Mouse (Mus musculus) forebrain, embryonic 13.5 days (tissue): ENCODE measurements around the gene Prss58. TPM values are rescaled to one million over a fixed set of nuclear protein-coding genes. Genes with fewer than 3 reads are reported as not detected.

Source experiments
- ATAC-seq: fragments of 200-750 bp; cut with Nextera tagmentation; 2 replicates; pipeline ENCODE4 v1.8.0; 2017
- H3K27ac ChIP-seq: fragments of 300-500 bp; sonication (generic); 2 replicates; pipeline ENCODE4 v1.5.1; 2015; ENCODE audit warnings: inconsistent platforms, mild to moderate bottlenecking, moderate library complexity
- H3K27me3 ChIP-seq: fragments of 300-500 bp; sonication (generic); 2 replicates; pipeline ENCODE4 v1.6.1; 2015; ENCODE audit warnings: mild to moderate bottlenecking, inconsistent platforms
- H3K36me3 ChIP-seq: fragments of 300-500 bp; sonication (generic); 2 replicates; pipeline ENCODE4 v1.6.1; 2015; ENCODE audit warnings: mild to moderate bottlenecking, inconsistent platforms; ENCODE audit not compliant: poor library complexity, severe bottlenecking
- H3K4me1 ChIP-seq: fragments of 300-500 bp; sonication (generic); 2 replicates; pipeline ENCODE4 v1.6.1; 2015; ENCODE audit warnings: inconsistent platforms
- H3K4me2 ChIP-seq: fragments of 300-500 bp; sonication (generic); 2 replicates; pipeline ENCODE4 v1.6.1; 2015; ENCODE audit warnings: inconsistent platforms, mild to moderate bottlenecking, moderate library complexity
- H3K4me3 ChIP-seq: fragments of 300-500 bp; sonication (generic); 2 replicates; pipeline ENCODE4 v1.5.1; 2015; ENCODE audit warnings: mild to moderate bottlenecking, inconsistent platforms
- H3K9ac ChIP-seq: fragments of 300-500 bp; sonication (generic); 2 replicates; pipeline ENCODE4 v1.6.1; 2015; ENCODE audit warnings: mild to moderate bottlenecking, inconsistent platforms
- H3K9me3 ChIP-seq: fragments of 300-500 bp; sonication (generic); replicated peaks from 2 replicates; pipeline ENCODE4 v1.6.1; 2016; ENCODE audit warnings: inconsistent platforms
- WGBS: fragments of 180-500 bp; shearing (Covaris S2); methylation state at CpG from one replicate; pipeline ENCODE4 v1.1.7; 2015; 5-methylcytosine and 5-hydroxymethylcytosine counted together
- polyA plus RNA-seq: library from polyadenylated mRNA; unstranded; fragments of >200 nt; fragmentation: Nextera tagmentation; extraction: Ambion mirVana; gene quantifications from 2 replicates; pipeline ENCODE4 v1.2.1, GENCODE M21; 2015

Gene Prss58
- not detected in 2 replicates for polyA plus RNA-seq

DNA sequence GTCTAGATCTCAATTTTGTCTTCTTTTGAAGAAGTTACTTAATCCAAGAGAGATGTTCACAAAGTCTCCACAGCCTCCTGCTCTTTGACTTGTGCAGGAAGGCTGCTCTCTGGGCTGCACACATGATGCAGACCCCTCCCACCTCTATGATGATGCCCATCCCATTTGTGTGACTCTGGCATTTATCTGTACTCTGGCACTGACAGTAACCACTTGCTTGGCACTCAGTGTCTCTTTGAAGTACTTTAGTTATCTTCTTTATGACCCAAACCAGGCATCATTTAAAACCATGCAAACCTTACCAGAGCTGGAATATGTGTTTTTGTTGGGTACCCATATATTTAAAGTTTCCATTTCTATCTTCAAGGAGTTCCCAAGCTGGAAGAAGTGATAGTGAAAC lies at the start of gene Prss58:
Gene Prss58, minus strand, starts transcription at position 101 of the 400 bp plus-strand sequence.
- no peak within 1 kb of the TSS for H3K9ac ChIP-seq
- no peak within 1 kb of the TSS for H3K4me3 ChIP-seq
- H3K4me1 ChIP-seq: no peaks in the 10 kb centered on the region
- no peaks in the 10 kb centered on the region for H3K36me3 ChIP-seq
- no peak for ATAC-seq
- H3K4me2 ChIP-seq: no peak within 1 kb of the TSS
- H3K27me3 ChIP-seq: no peaks in the 10 kb centered on the region
- H3K9me3 ChIP-seq: no peaks in the 10 kb centered on the region
- no peak within 1 kb of the TSS for H3K27ac ChIP-seq

- no peak for ATAC-seq
- H3K27ac ChIP-seq: no peak within 1 kb of the TSS
- H3K4me3 ChIP-seq: no peak within 1 kb of the TSS
- no peaks in the 10 kb centered on the region for H3K36me3 ChIP-seq
- H3K27me3 ChIP-seq: no peaks in the 10 kb centered on the region
- no peaks in the 10 kb centered on the region for H3K4me1 ChIP-seq
- no peak within 1 kb of the TSS for H3K9ac ChIP-seq
- no peak within 1 kb of the TSS for H3K4me2 ChIP-seq
- H3K9me3 ChIP-seq: no peaks in the 10 kb centered on the region
- 91% methylated on average over 10 of the region's 10 CpGs for WGBS
These were observed 40.3 kb upstream of the Prss58 start, which contains the start of gene 1700074P13Rik for GRCm38 (mm10) chr6:40940457-40940856. TSS of gene 1700074P13Rik (minus strand) at chr6:40940557.

- H3K4me3 ChIP-seq: no peak overlapping the region
- H3K27ac ChIP-seq: no peak overlapping the region
- WGBS: 81% methylated on average over 4 of the region's 4 CpGs
- no peaks in the 10 kb centered on the region for H3K9me3 ChIP-seq
- no peaks in the 10 kb centered on the region for H3K36me3 ChIP-seq
- H3K4me2 ChIP-seq: no peak overlapping the region
- H3K27me3 ChIP-seq: no peaks in the 10 kb centered on the region
- H3K4me1 ChIP-seq: no peaks in the 10 kb centered on the region
- no peak for ATAC-seq
- no peak overlapping the region for H3K9ac ChIP-seq
These were observed 19.8 kb upstream of the Prss58 start for GRCm38 (mm10) chr6:40919954-40920353.

GRCm38 (mm10) chr6:40894716-40895115 lies 5.5 kb downstream of the Prss58 start:
- H3K27me3 ChIP-seq: no peaks in the 10 kb centered on the region
- H3K4me2 ChIP-seq: no peak overlapping the region
- no peaks in the 10 kb centered on the region for H3K9me3 ChIP-seq
- WGBS: 80% methylated on average over 1 of the region's 1 CpGs
- H3K4me1 ChIP-seq: no peaks in the 10 kb centered on the region
- no peaks in the 10 kb centered on the region for H3K36me3 ChIP-seq
- H3K4me3 ChIP-seq: no peak overlapping the region
- no peak overlapping the region for H3K27ac ChIP-seq
- no peak overlapping the region for H3K9ac ChIP-seq
- ATAC-seq: no peak

DNA sequence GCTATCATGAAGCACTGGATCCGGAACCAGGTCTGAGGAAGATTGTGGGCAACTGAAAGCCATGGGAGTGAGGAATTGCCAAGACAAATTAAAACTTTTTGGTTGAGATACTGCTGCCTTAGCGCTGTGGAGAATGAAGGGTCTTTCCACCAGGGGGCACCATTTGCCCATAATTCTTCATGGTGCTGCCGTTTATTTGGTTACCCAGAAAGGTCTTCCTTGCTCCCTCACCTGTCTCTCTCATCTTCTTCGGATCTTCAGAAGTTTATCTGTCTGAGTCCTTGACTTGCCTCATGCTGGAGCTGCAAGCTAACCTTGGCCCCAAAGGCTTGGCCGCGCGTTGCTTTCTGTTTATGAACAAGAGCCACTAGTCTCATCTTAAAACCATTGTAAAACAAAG lies 6.6 kb downstream of the Prss58 start:
- Histone ChIP-seq H3K9ac (no peak overlapping the region), H3K27ac (no peak overlapping the region), H3K4me2 (no peak overlapping the region), H3K9me3 (no peaks in the 10 kb centered on the region), H3K4me1 (no peaks in the 10 kb centered on the region), H3K36me3 (no peaks in the 10 kb centered on the region), H3K4me3 (no peak overlapping the region), H3K27me3 (no peaks in the 10 kb centered on the region)
- ATAC-seq: no peak
- WGBS: 47% methylated on average over 7 of the region's 7 CpGs

DNA sequence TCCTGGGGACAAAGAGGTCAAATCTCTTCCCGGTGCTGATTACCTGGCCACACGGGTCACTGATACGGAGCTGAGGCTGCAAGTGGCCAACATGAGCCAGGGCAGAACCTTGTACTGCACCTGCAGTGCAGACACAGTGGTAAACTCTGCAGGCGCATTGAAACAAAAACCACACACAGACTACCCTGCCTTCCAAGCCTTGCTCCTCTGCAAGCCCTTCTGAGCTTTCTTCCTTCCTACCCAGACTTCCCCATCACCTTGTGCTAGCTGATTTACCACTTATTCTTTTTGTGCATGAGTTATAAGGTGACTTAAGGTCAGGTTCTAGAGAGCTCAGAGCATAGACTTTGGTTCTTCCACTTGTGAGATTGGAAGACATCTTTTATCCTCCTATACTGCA lies 8.4 kb downstream of the Prss58 start:
- H3K9ac ChIP-seq: no peak overlapping the region
- H3K36me3 ChIP-seq: no peaks in the 10 kb centered on the region
- no peak for ATAC-seq
- WGBS: 81% methylated on average over 4 of the region's 4 CpGs
- H3K9me3 ChIP-seq: no peaks in the 10 kb centered on the region
- no peaks in the 10 kb centered on the region for H3K4me1 ChIP-seq
- no peak overlapping the region for H3K27ac ChIP-seq
- H3K4me3 ChIP-seq: no peak overlapping the region
- no peaks in the 10 kb centered on the region for H3K27me3 ChIP-seq
- H3K4me2 ChIP-seq: no peak overlapping the region

DNA sequence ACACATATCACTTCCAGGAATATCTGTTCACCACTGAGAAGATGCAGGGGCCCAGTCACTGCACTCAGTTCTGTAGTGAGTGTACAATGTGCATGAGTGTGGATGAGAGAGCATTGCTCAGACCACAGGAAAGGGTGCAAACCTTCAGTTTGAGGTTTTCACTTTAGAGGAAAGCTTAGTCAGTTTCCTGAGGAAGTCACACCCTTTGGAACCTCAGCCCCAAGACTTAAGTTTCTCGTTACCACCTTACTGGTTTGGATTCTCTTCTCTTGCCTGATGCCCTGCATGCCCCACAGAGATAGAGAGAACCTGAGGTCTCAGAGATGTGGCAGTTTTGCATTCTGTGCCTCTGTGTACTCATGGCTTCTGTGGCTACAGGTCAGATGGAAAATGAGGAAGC lies 9.2 kb downstream of the Prss58 start:
- no peaks in the 10 kb centered on the region for H3K4me1 ChIP-seq

DNA sequence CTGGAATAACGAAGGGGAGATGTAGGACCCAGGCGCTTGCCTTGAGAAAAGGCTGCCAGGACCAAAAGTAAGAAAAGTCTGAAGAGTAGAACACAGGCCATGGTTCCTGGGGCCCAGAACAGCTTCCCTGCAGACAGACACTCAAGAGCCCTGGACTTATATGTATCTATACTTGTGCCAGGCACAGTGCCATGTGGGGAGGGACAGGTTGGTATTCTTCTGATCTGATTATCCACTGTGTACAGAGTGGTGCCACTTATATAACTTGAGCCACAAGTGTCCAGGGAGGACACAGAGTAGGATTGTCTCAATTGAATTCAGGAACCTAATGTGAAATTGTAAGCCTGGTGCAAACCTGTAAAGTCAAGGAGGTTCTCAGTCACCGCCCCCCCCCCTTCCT lies 12.8 kb downstream of the Prss58 start, which contains the start of gene Moxd2:
Gene Moxd2, minus strand, starts transcription at position 101 of the 400 bp plus-strand sequence.
- Histone ChIP-seq H3K4me3 (no peak within 1 kb of the TSS), H3K4me2 (no peak within 1 kb of the TSS)

More for the DNA sequence above, 9.2 kb downstream of the Prss58 start:
- H3K4me3 ChIP-seq: no peak overlapping the region
- no peak for ATAC-seq
- H3K27ac ChIP-seq: no peak overlapping the region
- no peaks in the 10 kb centered on the region for H3K9me3 ChIP-seq
- H3K4me2 ChIP-seq: no peak overlapping the region
- WGBS: 83% methylated on average over 1 of the region's 1 CpGs
- H3K27me3 ChIP-seq: no peaks in the 10 kb centered on the region
- no peak overlapping the region for H3K9ac ChIP-seq
- no peaks in the 10 kb centered on the region for H3K36me3 ChIP-seq

DNA sequence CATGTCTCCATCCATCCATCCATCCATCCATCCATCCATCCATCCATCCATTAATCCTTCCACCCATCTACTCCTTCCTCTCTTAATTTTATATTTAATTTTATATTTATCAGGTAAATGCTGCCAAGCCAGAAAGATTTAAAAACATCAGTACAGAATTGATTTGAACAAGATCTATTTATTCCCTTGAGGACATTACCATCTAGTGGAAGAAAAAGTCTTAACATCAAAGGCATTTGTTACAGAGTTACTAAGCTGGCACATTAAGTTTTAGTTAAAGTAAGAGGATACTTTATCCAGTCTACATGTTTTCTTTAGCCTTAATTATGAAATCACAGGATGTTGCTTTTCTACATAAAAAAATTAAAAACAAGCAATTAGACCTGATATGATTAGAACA lies 54.9 kb downstream of the Prss58 start:
- Histone ChIP-seq H3K36me3 (no peaks in the 10 kb centered on the region), H3K9ac (no peak overlapping the region), H3K4me2 (no peak overlapping the region), H3K9me3 (no peaks in the 10 kb centered on the region), H3K27ac (no peak overlapping the region), H3K4me1 (no peaks in the 10 kb centered on the region), H3K4me3 (no peak overlapping the region), H3K27me3 (no peaks in the 10 kb centered on the region)
- no peak for ATAC-seq

More for the DNA sequence above, 12.8 kb downstream of the Prss58 start, which contains the start of gene Moxd2:
- no peak for ATAC-seq
- H3K4me1 ChIP-seq: no peaks in the 10 kb centered on the region
- H3K27ac ChIP-seq: no peak within 1 kb of the TSS
- no peaks in the 10 kb centered on the region for H3K36me3 ChIP-seq
- no peaks in the 10 kb centered on the region for H3K9me3 ChIP-seq
- no peak within 1 kb of the TSS for H3K9ac ChIP-seq
- H3K27me3 ChIP-seq: no peaks in the 10 kb centered on the region
- WGBS: 90% methylated on average over 3 of the region's 3 CpGs

Other genes with a start within 250 kb of the Prss58 start
- not detected in 2 replicates for gene Moxd2, start 12.9 kb downstream of the Prss58 start, polyA plus RNA-seq
- not detected in 2 replicates for gene 1700074P13Rik, start 40.2 kb upstream of the Prss58 start, polyA plus RNA-seq
- not detected in 2 replicates for gene Gm4744, start 51.5 kb upstream of the Prss58 start, polyA plus RNA-seq
- gene 1810009J06Rik, start 64.4 kb upstream of the Prss58 start, polyA plus RNA-seq: not detected in 2 replicates
- gene Gm2663, start 99.1 kb upstream of the Prss58 start, polyA plus RNA-seq: not detected in 2 replicates
- gene 2210010C04Rik, start 135.1 kb upstream of the Prss58 start, polyA plus RNA-seq: not detected in 2 replicates